Mouse (Mus musculus) testis, adult 2 months (tissue): ENCODE results near the gene Pon3. TPM values are rescaled to one million over a fixed set of nuclear protein-coding genes. Genes with fewer than 3 reads are reported as not detected.

Source experiments
- H3K27ac ChIP-seq: fragments of 200-500 bp; 2 replicates; pipeline ENCODE4 v1.5.1; 2012; ENCODE audit warnings: low read depth, low read length; ENCODE audit not compliant: control insufficient read depth, insufficient read depth
- H3K27me3 ChIP-seq: fragments of 200-500 bp; 2 replicates; pipeline ENCODE4 v1.6.1; 2012; ENCODE audit warnings: mild to moderate bottlenecking, low read length, moderate library complexity; ENCODE audit not compliant: control insufficient read depth, insufficient read depth
- H3K36me3 ChIP-seq: fragments of 200-500 bp; 2 replicates; pipeline ENCODE4 v1.6.1; 2012; ENCODE audit warnings: mild to moderate bottlenecking, low read length; ENCODE audit not compliant: control insufficient read depth, insufficient read depth
- H3K4me1 ChIP-seq: fragments of 200-500 bp; 2 replicates; pipeline ENCODE4 v1.6.1; 2012; ENCODE audit warnings: low read length; ENCODE audit not compliant: control insufficient read depth, insufficient read depth
- H3K4me3 ChIP-seq: fragments of 200-500 bp; 2 replicates; pipeline ENCODE4 v1.5.1; 2012; ENCODE audit warnings: low read depth, mild to moderate bottlenecking, low read length, moderate library complexity, mixed read lengths; ENCODE audit not compliant: control insufficient read depth
- CTCF ChIP-seq: fragments of 200-500 bp; IDR thresholded peaks from 2 replicates; pipeline ENCODE4 v1.5.1; 2012; ENCODE audit warnings: low read depth, mild to moderate bottlenecking, inconsistent platforms, low read length, moderate library complexity; ENCODE audit not compliant: control insufficient read depth, insufficient read depth, insufficient replicate concordance
- POLR2A ChIP-seq: fragments of 200-500 bp; IDR thresholded peaks from 2 replicates; pipeline ENCODE4 v1.6.1; 2012; ENCODE audit warnings: low read depth, mild to moderate bottlenecking, inconsistent platforms, low read length, moderate library complexity; ENCODE audit not compliant: control insufficient read depth
- polyA plus RNA-seq: library from polyadenylated mRNA; depleted of rRNA; stranded (reverse); fragments of >200 nt; gene quantifications from 2 replicates; pipeline ENCODE4 v1.2.3, GENCODE M21; 2012

Gene Pon3
- polyA plus RNA-seq, 1 experiment: 4.0 TPM

DNA sequence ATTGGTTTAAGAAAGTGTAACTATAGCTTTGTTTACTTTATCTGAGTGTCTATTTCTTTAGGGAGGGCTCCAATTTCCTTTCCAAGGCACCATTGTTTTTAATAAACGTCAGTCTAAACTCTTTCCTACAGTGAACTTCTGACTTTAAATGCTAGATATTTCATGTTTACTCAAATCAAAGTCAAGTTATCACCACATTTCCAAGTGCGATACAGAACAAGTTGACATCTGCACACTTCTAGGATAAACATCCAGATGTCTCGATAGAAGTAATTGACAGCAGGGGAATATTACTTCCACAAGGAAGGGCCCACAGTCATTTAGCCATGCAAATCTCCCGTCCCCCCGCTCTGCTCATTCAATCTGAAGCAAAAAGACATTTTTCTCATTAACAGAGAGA, 21.9 kb upstream of the Pon3 start:
- TF ChIP-seq POLR2A (no peak), CTCF (no peak)
- no peak overlapping the region for H3K4me3 ChIP-seq
- no peak overlapping the region for H3K27ac ChIP-seq

DNA sequence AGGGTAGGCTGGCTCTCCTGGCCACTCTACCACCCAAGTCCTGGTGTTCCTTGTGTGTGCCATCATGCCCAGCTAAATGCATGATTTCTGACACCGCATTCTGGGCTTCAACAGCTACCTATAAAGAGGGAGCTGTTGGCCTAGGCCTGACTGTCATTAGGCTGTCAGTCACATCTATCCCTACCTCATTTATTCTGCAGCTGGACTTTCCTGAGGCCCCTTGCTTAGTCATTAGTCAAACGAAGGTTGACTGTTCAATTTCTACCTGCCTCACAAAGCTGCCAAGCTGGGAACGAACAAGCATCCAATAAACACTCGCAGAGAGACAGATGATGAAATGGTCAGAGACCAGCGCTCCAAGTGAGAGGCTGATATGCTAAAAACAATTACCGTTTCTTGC, 13.6 kb upstream of the Pon3 start:
- no peak overlapping the region for H3K4me3 ChIP-seq
- TF ChIP-seq CTCF: no peak
- no peak for TF ChIP-seq POLR2A
- H3K27me3 ChIP-seq: no peaks in the 10 kb centered on the region
- no peaks in the 10 kb centered on the region for H3K4me1 ChIP-seq
- H3K36me3 ChIP-seq: no peaks in the 10 kb centered on the region
- H3K27ac ChIP-seq: no peak overlapping the region

More for the DNA sequence above, 21.9 kb upstream of the Pon3 start:
- Histone ChIP-seq H3K36me3 (no peaks in the 10 kb centered on the region), H3K4me1 (no peaks in the 10 kb centered on the region), H3K27me3 (no peaks in the 10 kb centered on the region)

DNA sequence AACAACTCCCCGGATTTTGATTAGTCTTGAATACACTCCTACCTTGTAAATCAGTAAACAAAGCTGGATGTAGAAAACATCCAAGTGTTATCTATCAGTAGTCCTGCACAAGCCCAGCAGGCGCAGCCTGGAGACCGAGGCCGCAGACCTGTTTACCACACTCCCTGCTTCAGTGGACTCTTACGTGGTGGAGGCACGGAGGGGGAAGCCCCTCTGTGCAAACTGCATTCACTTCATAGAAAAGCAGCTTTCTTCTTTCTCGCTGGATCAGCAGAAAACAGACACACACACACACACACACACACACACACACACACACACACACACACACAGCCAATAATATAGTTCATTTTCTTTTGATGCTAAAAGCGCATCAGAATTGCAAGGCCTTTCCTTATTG, 8.7 kb upstream of the Pon3 start:
- Histone ChIP-seq H3K27me3 (no peaks in the 10 kb centered on the region), H3K36me3 (no peaks in the 10 kb centered on the region), H3K4me1 (no peaks in the 10 kb centered on the region), H3K27ac (no peak overlapping the region), H3K4me3 (no peak overlapping the region)
- TF ChIP-seq CTCF: no peak
- no peak for TF ChIP-seq POLR2A

DNA sequence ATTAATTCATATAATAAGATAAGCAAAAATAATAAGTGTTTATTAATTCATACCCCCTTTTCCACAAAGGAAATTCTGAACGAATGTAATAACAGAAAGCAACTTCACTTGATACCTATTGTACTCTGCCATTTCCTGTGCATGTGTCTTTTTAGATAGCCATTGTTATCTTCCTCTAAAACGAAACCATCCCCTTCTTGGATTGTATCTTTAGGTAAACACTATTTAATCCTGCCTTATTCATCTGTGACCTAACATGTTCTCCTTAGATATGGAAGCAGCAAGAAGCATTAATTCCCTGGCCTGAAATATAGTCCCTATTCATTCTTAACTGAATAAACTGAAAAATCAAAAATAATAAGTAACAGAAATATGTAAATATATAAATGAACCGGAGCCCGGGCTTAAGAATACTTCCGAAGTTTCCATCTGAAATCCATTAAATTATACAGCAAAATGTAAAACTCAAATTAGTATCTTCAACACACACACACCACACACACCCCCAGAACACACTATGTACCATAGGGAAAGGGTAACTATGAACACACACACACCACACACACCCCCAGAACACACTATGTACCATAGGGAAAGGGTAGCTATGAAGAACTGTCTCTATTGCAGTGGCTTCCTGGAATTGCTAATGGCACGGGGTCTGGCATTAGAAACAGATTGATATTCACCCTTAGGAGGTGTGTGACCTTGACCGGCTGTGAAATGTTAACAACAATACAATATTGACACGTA, 7.3 kb upstream of the Pon3 start:
- Histone ChIP-seq H3K27ac (no peak overlapping the region), H3K27me3 (no peaks in the 10 kb centered on the region), H3K36me3 (no peaks in the 10 kb centered on the region), H3K4me1 (no peaks in the 10 kb centered on the region), H3K4me3 (no peak overlapping the region)
- TF ChIP-seq CTCF (no peak), POLR2A (no peak)

DNA sequence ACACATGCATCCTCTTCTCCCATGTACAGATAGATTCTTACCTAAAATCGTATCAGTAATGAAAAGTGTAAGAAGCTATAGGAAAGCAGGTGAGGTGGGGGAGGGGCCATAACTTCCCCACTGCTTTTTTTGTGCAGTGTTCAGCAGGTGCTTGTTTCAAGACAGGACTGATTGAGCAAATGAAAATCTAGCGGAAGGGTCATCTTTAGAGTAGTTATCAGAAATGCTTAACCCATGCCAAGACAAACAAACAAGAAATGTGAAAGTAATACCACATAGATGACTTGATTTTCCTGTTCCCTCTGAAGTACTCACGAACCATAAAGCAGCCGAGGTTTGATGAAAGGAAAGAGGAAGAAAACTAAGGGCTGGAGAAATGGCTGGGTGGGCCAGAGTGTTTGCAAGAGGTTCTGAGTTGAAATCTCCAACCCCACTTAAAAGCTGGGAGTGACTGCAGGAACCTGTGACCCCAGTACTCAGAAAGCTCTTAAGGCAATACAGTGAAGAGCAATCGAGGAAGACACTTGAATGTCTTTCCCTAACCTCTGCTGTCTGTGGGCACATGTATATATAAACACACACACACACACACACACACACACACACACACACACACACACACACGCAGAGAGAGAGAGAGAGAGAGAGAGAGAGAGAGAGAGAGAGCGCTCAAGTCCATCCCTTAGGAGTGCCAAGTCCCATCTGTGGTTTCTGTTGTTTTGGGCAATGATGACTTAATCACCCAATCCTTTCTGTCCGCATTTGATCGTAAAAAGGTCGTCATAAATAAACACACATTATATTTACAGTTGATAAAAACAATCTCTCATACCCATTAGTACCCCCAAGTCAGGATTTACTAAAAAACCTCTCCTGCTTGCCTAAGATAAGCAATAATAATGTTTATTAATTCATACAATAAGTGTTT, 6.5 kb upstream of the Pon3 start:
- no peaks in the 10 kb centered on the region for H3K27me3 ChIP-seq

DNA sequence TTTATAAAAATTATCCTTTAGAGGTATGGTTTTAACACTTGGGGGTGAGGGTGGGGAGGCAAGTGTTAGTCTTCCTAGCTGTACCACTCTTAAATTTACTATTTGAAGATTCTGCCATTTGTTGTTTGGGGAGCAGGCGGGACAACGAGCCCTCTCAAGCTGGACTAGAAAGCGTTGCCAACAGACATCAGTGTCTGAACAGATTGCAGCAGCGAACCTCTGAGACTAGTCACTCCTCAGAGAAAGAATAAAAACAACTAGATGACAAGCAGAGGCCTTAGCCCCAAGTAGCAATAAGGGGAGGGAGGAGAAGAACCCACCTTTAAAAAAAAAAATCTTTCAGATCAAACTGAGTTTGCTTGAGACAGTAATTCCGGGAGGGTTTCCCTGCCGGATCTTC, 795 bp downstream of the Pon3 start:
- Histone ChIP-seq H3K36me3 (no peaks in the 10 kb centered on the region), H3K4me3 (no peak overlapping the region), H3K27ac (no peak overlapping the region), H3K27me3 (no peaks in the 10 kb centered on the region), H3K4me1 (no peaks in the 10 kb centered on the region; the same call in 1 of the 2 replicates)
- no peak for TF ChIP-seq POLR2A
- TF ChIP-seq CTCF: no peak

More for the DNA sequence above, 6.5 kb upstream of the Pon3 start:
- Histone ChIP-seq H3K36me3 (no peaks in the 10 kb centered on the region), H3K4me1 (no peaks in the 10 kb centered on the region), H3K27ac (no peak overlapping the region), H3K4me3 (no peak overlapping the region)
- TF ChIP-seq CTCF (no peak), POLR2A (no peak)

DNA sequence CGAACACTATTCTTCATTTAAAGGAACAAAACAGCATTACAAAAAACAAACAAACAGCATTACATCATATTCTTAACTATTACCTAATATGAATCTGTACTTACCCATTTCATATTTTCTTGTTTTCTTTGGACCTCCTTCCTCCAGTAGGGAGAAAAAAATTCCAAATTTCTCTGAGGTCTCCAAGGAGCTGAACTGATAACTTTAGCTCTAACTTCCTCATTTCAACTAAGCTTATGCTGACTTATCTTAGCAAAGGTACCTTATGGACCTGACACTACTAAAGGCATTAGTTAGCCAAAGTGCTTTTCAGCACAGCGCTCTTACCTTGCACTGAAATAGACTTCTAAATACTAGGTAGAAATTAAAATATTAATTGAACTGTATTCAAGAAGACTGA, 1.2 kb downstream of the Pon3 start:
- H3K27ac ChIP-seq: no peak overlapping the region
- H3K27me3 ChIP-seq: no peaks in the 10 kb centered on the region
- no peaks in the 10 kb centered on the region; the same call in 1 of the 2 replicates for H3K4me1 ChIP-seq
- no peaks in the 10 kb centered on the region for H3K36me3 ChIP-seq
- TF ChIP-seq POLR2A: no peak
- no peak for TF ChIP-seq CTCF
- no peak overlapping the region for H3K4me3 ChIP-seq
